Mouse (Mus musculus): Measurements from ENCODE around the gene Tedc1. TPM values are rescaled to one million over a fixed set of nuclear protein-coding genes. Genes with fewer than 3 reads are reported as not detected.

Tedc1 gene
- 1 to 10 TPM; 1.0 to 2.1 (median 1.6) TPM for total RNA-seq (2022)

- DNase-seq (ENCODE audit: low spot score in 2 of 2) = peak; percentile 97 to 99
Measured at GRCm38 (mm10) chr12:113155887-113156539, at the start of gene Tedc1. Tedc1 (plus strand) TSS chr12:113156421.

DNA sequence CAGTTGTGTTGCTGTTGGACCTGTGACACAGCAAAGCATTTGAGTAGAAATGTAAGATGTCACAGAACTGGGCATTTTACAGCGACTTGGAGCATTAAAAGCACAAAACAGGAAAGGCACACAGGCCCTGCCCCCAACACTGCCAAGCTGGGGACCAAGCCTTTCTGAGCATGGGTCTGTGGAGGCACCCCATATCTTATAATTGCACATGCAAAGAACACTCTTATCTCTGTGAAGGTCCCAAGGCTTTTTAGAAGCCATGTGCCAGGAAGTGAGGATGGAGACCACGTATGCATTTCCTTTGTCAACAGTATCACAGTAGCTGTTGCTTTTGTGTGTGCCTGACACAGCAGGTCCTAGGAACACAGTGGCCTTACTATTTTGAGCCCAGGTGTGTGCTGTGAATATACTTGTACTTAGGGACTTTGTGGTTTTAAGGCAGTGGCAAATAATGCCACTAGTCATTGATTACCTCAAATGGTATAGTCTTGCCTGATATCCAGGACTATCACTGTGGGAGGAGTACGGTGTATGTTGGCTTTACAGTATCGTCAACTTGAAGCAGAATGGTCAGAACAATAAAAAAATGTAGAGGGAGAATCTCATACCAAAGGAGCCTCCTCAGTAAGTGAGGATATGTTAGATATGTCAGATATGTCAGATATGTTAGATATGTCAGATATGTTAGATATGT lies 48.6 kb upstream of the Tedc1 start:
- no peak for DNase-seq (ENCODE audit: low spot score in 2 of 2)

GRCm38 (mm10) chr12:113108528-113109283 lies 47.5 kb upstream of the Tedc1 start:
- no peak for DNase-seq (ENCODE audit: low spot score in 2 of 2)

- DNase-seq (ENCODE audit: low spot score in 2 of 2) = no peak
Measured at GRCm38 (mm10) chr12:113109801-113110200, 46.4 kb upstream of the Tedc1 start.

DNA sequence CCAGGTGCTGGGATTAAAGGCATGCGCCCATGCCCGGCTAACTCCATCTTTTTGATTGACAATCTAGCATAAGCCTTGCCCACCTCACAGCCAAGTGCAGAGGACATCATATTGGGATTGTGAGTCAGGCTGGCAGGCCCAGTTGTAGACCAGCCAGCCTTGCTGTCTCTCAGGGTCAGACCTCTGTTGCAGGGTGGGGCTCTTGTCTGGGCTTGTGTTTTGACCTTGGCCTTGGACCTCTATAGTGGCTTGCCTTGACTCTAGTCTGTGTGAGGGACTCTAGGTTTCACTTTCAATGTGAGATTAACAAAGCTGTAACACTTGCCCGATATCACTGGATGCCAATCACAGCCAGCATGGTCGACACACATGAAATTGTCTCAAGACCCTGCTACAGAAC lies 42.1 kb upstream of the Tedc1 start:
- DNase-seq (ENCODE audit: low spot score in 2 of 2) = no peak

GRCm38 (mm10) chr12:113114856-113115538 lies 41.2 kb upstream of the Tedc1 start:
- no peak for DNase-seq (ENCODE audit: low spot score in 2 of 2)

- no peak for DNase-seq (ENCODE audit: low spot score in 2 of 2)
Measured at GRCm38 (mm10) chr12:113119516-113120410, 36.5 kb upstream of the Tedc1 start.

- DNase-seq (ENCODE audit: low spot score in 2 of 2) = no peak
Measured at GRCm38 (mm10) chr12:113124726-113125125, 31.5 kb upstream of the Tedc1 start.

DNA sequence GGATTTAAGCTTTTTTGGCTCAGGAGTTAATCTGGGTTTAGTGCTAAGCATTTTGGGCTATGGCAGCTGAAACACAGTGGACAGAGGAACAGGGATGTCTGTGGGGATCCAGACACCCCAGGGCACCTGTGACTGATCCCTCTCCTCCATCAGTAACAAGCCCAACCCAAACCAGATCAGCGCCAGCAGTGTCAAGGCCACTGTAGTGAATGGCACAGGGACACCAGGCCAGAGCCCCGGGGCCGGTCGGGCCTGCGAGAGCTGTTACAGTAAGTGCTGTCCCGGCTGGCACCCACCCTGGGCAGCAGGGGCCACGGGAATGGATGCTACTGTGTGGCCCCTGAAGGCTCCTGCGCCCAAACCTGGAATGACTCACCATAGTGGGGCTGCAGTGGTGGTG lies 25.5 kb upstream of the Tedc1 start:
- no peak for DNase-seq (ENCODE audit: low spot score in 2 of 2)

DNA sequence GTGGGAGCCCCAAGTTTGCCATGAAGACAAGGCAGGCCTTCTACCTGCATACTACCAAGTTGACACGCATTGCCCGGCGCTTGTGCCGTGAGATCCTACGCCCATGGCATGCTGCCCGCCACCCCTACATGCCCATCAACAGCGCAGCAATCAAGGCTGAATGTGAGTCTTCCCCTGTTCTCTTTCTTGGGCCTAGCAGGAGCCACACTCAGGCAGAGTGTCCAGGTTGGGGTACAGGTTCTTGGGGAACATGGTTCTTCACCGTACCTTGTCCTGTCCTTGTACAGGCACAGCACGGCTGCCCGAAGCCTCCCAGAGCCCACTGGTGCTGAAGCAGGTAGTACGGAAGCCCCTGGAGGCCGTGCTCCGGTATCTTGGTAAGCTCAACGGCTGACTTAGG lies 24.6 kb upstream of the Tedc1 start:
- DNase-seq (ENCODE audit: low spot score in 2 of 2) = no peak

- no peak for DNase-seq (ENCODE audit: low spot score in 2 of 2)
Measured at GRCm38 (mm10) chr12:113132567-113132966, 23.7 kb upstream of the Tedc1 start.

GRCm38 (mm10) chr12:113133260-113133659 lies 23.0 kb upstream of the Tedc1 start:
- no peak for DNase-seq (ENCODE audit: low spot score in 2 of 2)

GRCm38 (mm10) chr12:113133861-113134403 lies 22.3 kb upstream of the Tedc1 start:
- no peak for DNase-seq (ENCODE audit: low spot score in 2 of 2)

DNA sequence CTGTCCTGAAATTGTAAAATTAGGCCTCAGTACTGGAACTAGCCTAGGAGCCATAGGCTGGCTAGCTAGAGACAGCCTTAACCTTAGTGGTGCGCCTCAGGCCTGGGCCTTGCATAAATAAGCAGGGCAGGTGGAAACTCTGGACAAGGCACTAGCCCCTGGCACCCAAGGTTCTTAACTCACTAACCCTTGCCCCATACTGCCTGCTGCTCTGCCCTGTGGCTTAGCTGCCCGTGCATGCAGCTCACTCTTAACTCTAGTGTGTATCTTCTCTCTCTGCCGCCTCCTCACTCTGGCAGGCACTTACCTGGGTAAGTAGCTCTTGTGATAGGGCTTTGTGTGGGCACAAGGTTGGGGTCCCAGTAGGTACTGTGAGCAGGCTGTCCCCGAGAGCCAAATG lies 21.7 kb upstream of the Tedc1 start:
- DNase-seq (ENCODE audit: low spot score in 2 of 2) = no peak

DNA sequence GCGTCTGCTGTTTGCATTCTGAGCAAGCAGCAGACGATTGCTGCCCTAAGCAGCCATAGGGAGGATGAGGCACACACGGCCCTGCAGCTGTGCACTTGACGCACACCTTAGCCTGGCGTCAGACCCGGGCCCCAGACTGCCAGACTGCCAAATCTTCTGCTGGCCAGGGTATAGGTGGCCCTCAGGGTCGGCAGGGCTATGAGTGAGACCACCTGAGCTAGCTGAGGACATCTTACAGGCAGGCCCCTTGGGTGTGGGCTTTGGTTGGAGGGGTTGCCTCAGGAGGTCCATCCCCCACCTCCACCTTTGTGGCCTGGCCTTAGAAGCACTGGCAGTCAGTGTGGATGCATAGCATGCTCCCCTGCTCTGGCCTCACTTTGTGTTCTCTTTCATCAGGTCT lies 20.8 kb upstream of the Tedc1 start:
- no peak for DNase-seq (ENCODE audit: low spot score in 2 of 2)

- no peak for DNase-seq (ENCODE audit: low spot score in 2 of 2)
Measured at GRCm38 (mm10) chr12:113136492-113137020, 19.7 kb upstream of the Tedc1 start.

- DNase-seq (ENCODE audit: low spot score in 2 of 2) = no peak
Measured at GRCm38 (mm10) chr12:113137260-113138213, 18.7 kb upstream of the Tedc1 start.

GRCm38 (mm10) chr12:113138291-113138690 lies 17.9 kb upstream of the Tedc1 start:
- DNase-seq (ENCODE audit: low spot score in 2 of 2) = no peak
